Mouse (Mus musculus) lung, embryonic 14.5 days (tissue): ENCODE measurements around the gene Sumo3. TPM values are rescaled to one million over a fixed set of nuclear protein-coding genes. Genes with fewer than 3 reads are reported as not detected.

ENCODE experiments used
- ATAC-seq: fragments of 200-750 bp; cut with Nextera tagmentation; 2 replicates; pipeline ENCODE4 v1.8.0; 2017; ENCODE audit warnings: mild to moderate bottlenecking, moderate TSS enrichment, moderate library complexity; ENCODE audit not compliant: insufficient read depth
- DNase-seq: peaks from one replicate; pipeline ENCODE4 v3.0.0-alpha.2; 2015
- H3K27ac ChIP-seq: fragments of 300-500 bp; sonication (generic); 2 replicates; pipeline ENCODE4 v1.5.1; 2014; ENCODE audit warnings: low read depth, mild to moderate bottlenecking, moderate library complexity
- H3K27me3 ChIP-seq: fragments of 300-500 bp; sonication (generic); 2 replicates; pipeline ENCODE4 v1.6.1; 2014; ENCODE audit warnings: low read length, control low read depth; ENCODE audit not compliant: insufficient read depth
- H3K36me3 ChIP-seq: fragments of 300-500 bp; sonication (generic); 2 replicates; pipeline ENCODE4 v1.6.1; 2014; ENCODE audit warnings: control low read depth; ENCODE audit not compliant: insufficient read depth
- H3K4me1 ChIP-seq: fragments of 300-500 bp; sonication (generic); 2 replicates; pipeline ENCODE4 v1.6.1; 2014; ENCODE audit warnings: antibody characterized with exemption, control low read depth; ENCODE audit not compliant: insufficient read depth
- H3K4me2 ChIP-seq: fragments of 300-500 bp; sonication (generic); 2 replicates; pipeline ENCODE4 v1.6.1; 2014; ENCODE audit warnings: mild to moderate bottlenecking
- H3K4me3 ChIP-seq: fragments of 300-500 bp; sonication (generic); 2 replicates; pipeline ENCODE4 v1.5.1; 2014; ENCODE audit warnings: low read depth, low read length
- H3K9ac ChIP-seq: fragments of 300-500 bp; sonication (generic); 2 replicates; pipeline ENCODE4 v1.6.1; 2014
- H3K9me3 ChIP-seq: fragments of 300-500 bp; sonication (generic); 2 replicates; pipeline ENCODE4 v1.6.1; 2016; ENCODE audit warnings: low read depth, low read length, control low read depth
- CTCF ChIP-seq: IDR thresholded peaks from 2 replicates; pipeline ENCODE4 v1.5.1; 2016; ENCODE audit warnings: antibody characterized with exemption, low read depth
- WGBS: fragments of 180-500 bp; shearing (Covaris S2); extraction: QIAGEN DNeasy Blood & Tissue Kit; methylation state at CpG from one replicate; pipeline ENCODE4 v1.1.7; 2014; 5-methylcytosine and 5-hydroxymethylcytosine counted together
- polyA plus RNA-seq: library from polyadenylated mRNA; unstranded; fragments of >200 nt; fragmentation: Nextera tagmentation; extraction: Ambion mirVana; gene quantifications from 2 replicates; pipeline ENCODE4 v1.2.1, GENCODE M21; 2014

Sumo3 gene
- polyA plus RNA-seq, 1 experiment from 2014 or later = 337 TPM

DNA sequence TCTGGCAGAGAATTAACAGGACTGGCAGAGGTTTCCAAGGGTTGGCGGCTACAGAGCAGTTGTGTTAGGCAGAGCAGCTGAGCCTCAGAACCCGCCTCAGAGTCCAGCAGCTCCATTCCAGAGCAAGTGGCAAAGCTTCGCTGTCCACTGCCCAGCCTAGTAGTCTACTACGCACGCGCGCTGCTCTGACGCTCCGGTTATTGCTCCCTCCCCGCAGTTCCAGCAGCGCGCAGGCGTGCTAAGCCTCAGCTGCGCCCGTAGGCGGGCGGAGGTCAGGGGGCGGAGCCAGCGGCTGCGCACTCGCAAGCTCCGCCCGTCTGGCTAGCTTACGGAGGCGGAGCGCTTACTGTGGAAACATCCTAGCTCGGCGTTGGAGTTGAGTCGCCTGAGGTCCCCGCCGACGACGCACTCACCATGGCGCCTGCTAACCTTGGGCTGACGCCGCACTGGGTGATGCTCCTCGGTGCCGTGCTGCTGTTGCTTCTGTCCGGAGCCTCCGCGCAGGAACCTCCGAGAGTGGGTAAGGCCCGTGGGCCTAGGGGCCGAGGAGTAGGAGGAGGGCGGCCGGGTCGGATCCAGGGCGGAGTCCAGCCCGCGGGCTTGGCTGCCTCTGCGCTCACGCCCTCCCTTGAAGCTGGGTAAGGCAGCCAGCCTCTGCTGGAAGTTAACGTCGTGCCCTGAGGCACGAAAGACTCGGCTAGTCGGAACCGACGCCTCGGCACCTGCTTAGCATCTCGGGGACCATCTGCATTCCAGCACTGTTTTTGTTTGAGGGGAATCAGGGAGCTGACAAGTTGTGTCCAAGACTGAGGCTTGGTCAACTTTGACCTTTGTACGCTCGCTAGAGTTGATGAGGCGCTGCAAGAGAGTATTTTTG, 24.3 kb upstream of the Sumo3 start, which contains the start of gene Pttg1ip:
Pttg1ip (plus strand) TSS at position 313 of the 877 bp plus-strand sequence.
- under 1% methylated on average over 64 of the region's 64 CpGs for WGBS
- Histone ChIP-seq H3K4me3 (peak within 1 kb of the TSS; percentile 77), H3K9me3 (no peaks in the 10 kb centered on the region), H3K4me2 (peak within 1 kb of the TSS; percentile 86), H3K36me3 (no peaks in the 10 kb centered on the region), H3K9ac (peak within 1 kb of the TSS; percentile 77), H3K27me3 (no peaks in the 10 kb centered on the region), H3K27ac (peak within 1 kb of the TSS; percentile 91), H3K4me1 (peaks cover 8% of the 10 kb centered on the region)
- no peak for TF ChIP-seq CTCF
- peak; percentile 100 for DNase-seq
- ATAC-seq = peak; percentile 98

- no peak for ATAC-seq
- TF ChIP-seq CTCF = no peak
- H3K27ac ChIP-seq = peak overlapping the region; percentile 91; the same call in 1 of the 2 replicates
- 3% methylated on average over 8 of the region's 8 CpGs for WGBS
- peak overlapping the region; percentile 77 for H3K4me3 ChIP-seq
- DNase-seq = no peak
- peak overlapping the region; percentile 86 for H3K4me2 ChIP-seq
- peaks cover 8% of the 10 kb centered on the region for H3K4me1 ChIP-seq
- 0 out of 2 replicates have a peak, but pooled peaks cover 4% of the 10 kb centered on the region for H3K36me3 ChIP-seq
- no peaks in the 10 kb centered on the region for H3K27me3 ChIP-seq
- H3K9ac ChIP-seq = peak overlapping the region; percentile 77
- no peaks in the 10 kb centered on the region for H3K9me3 ChIP-seq
These were observed 23.6 kb upstream of the Sumo3 start for GRCm38 (mm10) chr10:77582285-77582618.

DNA sequence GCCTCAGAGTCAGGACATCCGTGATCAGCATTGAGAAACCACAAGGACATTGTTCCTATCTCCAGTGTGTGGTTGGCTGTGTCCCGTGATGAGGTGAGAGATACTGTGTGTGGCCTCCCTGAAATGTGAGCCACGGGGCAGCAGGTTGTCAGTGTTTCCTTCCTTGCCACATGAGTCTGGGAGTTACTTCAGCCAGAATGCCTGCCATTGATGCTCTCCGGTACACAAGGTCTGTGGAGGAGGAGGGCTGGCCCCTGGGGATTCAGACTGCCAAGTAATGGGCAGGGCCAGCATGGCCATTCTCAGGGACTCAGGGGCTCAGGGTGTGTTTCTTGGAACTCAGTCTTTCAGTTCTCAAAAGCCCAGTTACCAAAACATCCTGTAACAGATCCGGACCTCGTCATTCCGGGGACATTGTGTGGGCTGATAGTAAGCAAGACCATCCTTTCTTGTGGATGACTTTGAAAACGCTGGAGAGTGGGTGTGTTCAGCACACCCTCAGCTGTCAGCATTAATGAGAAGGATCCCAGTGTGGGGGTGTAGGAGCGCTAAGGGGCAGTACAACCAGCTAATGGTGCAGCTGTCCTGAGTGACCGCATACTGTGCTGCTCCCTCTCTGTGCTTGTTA, 22.0 kb upstream of the Sumo3 start:
- ATAC-seq = no peak
- WGBS = 65% methylated on average over 10 of the region's 10 CpGs
- H3K4me2 ChIP-seq = no peak overlapping the region; the same call in 1 of the 2 replicates
- H3K4me3 ChIP-seq = no peak overlapping the region
- H3K4me1 ChIP-seq = peaks cover 8% of the 10 kb centered on the region
- H3K36me3 ChIP-seq = peaks cover 15% of the 10 kb centered on the region; the same call in 1 of the 2 replicates
- H3K27ac ChIP-seq = no peak overlapping the region
- H3K9ac ChIP-seq = no peak overlapping the region
- H3K27me3 ChIP-seq = no peaks in the 10 kb centered on the region
- TF ChIP-seq CTCF = no peak
- no peaks in the 10 kb centered on the region for H3K9me3 ChIP-seq
- no peak for DNase-seq

GRCm38 (mm10) chr10:77586637-77587036, 19.3 kb upstream of the Sumo3 start:
- H3K4me1 ChIP-seq = peaks cover 3% of the 10 kb centered on the region
- 83% methylated on average over 3 of the region's 3 CpGs for WGBS

DNA sequence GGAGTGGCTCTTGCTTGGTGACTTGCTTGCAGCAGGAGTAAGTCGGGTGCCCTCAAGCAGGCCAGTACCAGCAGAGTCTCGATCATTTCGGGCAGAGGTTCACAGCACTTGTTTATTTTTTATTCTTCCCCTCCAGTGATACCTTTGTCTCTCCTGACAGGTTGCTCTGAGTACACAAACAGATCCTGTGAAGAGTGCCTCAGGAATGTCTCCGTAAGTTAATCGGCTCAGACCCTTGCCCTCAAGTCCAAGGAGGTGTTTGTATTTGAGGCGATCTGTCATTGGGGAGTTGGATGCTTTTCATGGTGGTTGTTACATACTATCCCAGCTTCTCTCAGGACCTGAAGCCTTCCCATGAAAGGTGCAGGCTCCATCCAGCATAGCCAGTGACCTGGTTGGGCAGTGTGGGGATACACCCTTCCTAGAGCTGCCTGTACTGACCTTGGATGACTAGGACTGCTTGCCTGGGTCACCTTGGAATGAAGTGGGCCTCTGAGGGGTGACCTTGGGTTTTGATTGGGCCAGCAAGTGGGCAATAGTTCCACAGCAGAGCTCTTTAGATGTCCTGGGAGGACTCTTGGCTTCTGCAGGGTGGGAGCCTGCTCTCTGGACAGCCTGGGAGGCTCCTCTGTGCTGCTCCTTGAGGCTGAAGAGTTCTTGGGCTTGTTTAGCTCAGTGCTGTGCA, 18.7 kb upstream of the Sumo3 start:
- no peak overlapping the region for H3K4me3 ChIP-seq
- H3K27ac ChIP-seq = no peak overlapping the region
- H3K4me1 ChIP-seq = peaks cover 3% of the 10 kb centered on the region
- DNase-seq (no peak), ATAC-seq (no peak)
- 45% methylated on average over 6 of the region's 6 CpGs for WGBS
- no peak overlapping the region for H3K4me2 ChIP-seq
- H3K9me3 ChIP-seq = no peaks in the 10 kb centered on the region
- no peak for TF ChIP-seq CTCF
- no peaks in the 10 kb centered on the region for H3K27me3 ChIP-seq
- peaks cover 47% of the 10 kb centered on the region for H3K36me3 ChIP-seq
- H3K9ac ChIP-seq = no peak overlapping the region

More at GRCm38 (mm10) chr10:77586637-77587036, 19.3 kb upstream of the Sumo3 start:
- no peak overlapping the region for H3K4me2 ChIP-seq
- H3K27me3 ChIP-seq = no peaks in the 10 kb centered on the region
- no peak overlapping the region for H3K9ac ChIP-seq
- H3K4me3 ChIP-seq = no peak overlapping the region
- no peak for ATAC-seq
- H3K9me3 ChIP-seq = no peaks in the 10 kb centered on the region
- DNase-seq = no peak
- peaks cover 41% of the 10 kb centered on the region for H3K36me3 ChIP-seq
- no peak overlapping the region for H3K27ac ChIP-seq
- TF ChIP-seq CTCF = no peak

DNA sequence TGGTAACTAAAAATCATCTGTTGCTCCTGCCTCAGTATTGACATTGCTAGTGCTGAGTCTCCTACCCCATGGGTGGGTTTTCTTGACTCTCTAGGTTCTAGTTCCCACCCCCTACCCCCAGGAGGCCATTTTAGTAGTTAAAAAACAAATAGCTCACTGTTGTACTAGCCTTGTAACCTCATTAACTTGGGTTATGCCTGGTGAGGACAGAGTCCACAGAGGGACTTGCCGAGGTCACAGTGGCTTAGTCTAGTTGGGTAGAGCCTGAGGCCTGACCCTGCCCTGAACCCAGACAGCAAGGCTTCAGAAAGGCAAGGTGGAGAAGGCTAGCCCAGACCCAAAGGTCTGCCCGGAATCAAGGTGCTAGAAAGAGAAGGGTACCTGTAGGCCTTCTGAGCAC, 17.9 kb upstream of the Sumo3 start:
- Histone ChIP-seq H3K4me2 (no peak overlapping the region), H3K4me1 (no peaks in the 10 kb centered on the region; the same call in 1 of the 2 replicates), H3K9me3 (no peaks in the 10 kb centered on the region), H3K4me3 (no peak overlapping the region), H3K9ac (no peak overlapping the region; the same call in 1 of the 2 replicates), H3K27me3 (no peaks in the 10 kb centered on the region), H3K27ac (no peak overlapping the region), H3K36me3 (peaks cover 54% of the 10 kb centered on the region)
- TF ChIP-seq CTCF = no peak
- WGBS = 87% methylated on average over 2 of the region's 2 CpGs
- ATAC-seq (no peak), DNase-seq (no peak)
